Mouse (Mus musculus) ES-Bruce4 (cell line): ENCODE measurements around the gene Csnk1g2.

Experiments used
- CTCF ChIP-seq: IDR thresholded peaks from one replicate; pipeline ENCODE4 v1.8.1; 2011; ENCODE audit warnings: low read depth, low read length
- POLR2A ChIP-seq: IDR thresholded peaks from one replicate; pipeline ENCODE4 v1.8.1; 2011; ENCODE audit warnings: low read length; ENCODE audit not compliant: insufficient read depth

DNA sequence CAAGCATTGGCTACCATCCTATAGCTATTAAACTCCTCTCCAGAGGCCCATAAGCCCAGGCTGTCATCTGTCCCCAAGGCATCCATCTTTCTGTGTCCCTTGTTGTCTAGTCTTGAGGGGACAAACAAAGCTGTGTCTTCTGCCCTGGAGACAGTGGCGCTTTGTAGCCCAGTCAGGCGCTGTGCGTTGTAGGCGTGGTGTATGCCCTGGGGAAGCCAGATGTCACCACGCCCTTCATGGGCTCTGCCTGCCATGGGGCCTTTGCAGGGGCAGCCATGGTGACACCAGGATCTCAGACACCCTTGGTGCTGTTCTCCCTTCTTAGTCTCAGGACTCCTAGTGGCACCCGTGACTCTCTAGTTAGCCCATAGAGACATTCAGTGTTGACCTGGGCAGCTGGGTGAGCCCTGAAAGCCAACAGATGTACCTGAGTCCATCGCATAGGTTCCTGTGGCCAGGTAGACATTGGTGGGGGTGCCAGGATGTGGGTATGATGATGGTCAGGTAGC, 18.6 kb upstream of the Csnk1g2 start:
- TF ChIP-seq CTCF (no peak), POLR2A (no peak)
